Mouse (Mus musculus): Measurements from ENCODE around the gene Cep295. TPM values are rescaled to one million over a fixed set of nuclear protein-coding genes. Genes with fewer than 3 reads are reported as not detected.

The Cep295 gene
- 68.5 and 76.7 TPM in 2 replicates for polyA plus RNA-seq (2011; ENCODE audit: insufficient read depth, insufficient read length, low read depth, missing spikeins)

GRCm38 (mm10) chr9:15357484-15358275 is at the start of gene Cep295:
Gene Cep295, minus strand, starts transcription at chr9:15357788.
- Histone ChIP-seq H3K9me3 (replicated peaks; ENCODE audit: control insufficient read depth, insufficient read depth, low read length, poor library complexity, severe bottlenecking) (no peaks in the 10 kb centered on the region), H3K4me1 (ENCODE audit: control insufficient read depth, insufficient read depth, low read length) (peaks cover 1% of the 10 kb centered on the region), H3K4me3 (ENCODE audit: low read depth, low read length) (peak within 1 kb of the TSS; percentile 99), H3K27me3 (ENCODE audit: control insufficient read depth, insufficient read depth, low read length, poor library complexity, severe bottlenecking) (no peaks in the 10 kb centered on the region; the same call in 1 of the 2 replicates), H3K27ac (ENCODE audit: insufficient read depth, low read length) (no peak within 1 kb of the TSS; the same call in 1 of the 2 replicates), H3K36me3 (ENCODE audit: control insufficient read depth, insufficient read depth, low read length, poor library complexity, severe bottlenecking) (peaks cover 14% of the 10 kb centered on the region), H3K9ac (ENCODE audit: low read depth, poor library complexity, severe bottlenecking) (peak within 1 kb of the TSS; percentile 86)
- TF ChIP-seq POLR2A (IDR thresholded peaks at IDR 0.05; ENCODE audit: insufficient read depth, low read length) (peak; percentile 90), CTCF (IDR thresholded peaks at IDR 0.05; ENCODE audit: low read depth, low read length) (no peak), EP300 (IDR thresholded peaks at IDR 0.05; ENCODE audit: insufficient read depth, low read depth, low read length) (peak; percentile 51; the same call in 1 of the 2 replicates)

GRCm38 (mm10) chr9:15397591-15397990 is 40.0 kb upstream of the Cep295 start:
- Histone ChIP-seq H3K4me3 (ENCODE audit: low read depth, low read length) (no peak overlapping the region), H3K9me3 (replicated peaks; ENCODE audit: control insufficient read depth, insufficient read depth, low read length, poor library complexity, severe bottlenecking) (no peaks in the 10 kb centered on the region), H3K27me3 (ENCODE audit: control insufficient read depth, insufficient read depth, low read length, poor library complexity, severe bottlenecking) (no peaks in the 10 kb centered on the region), H3K9ac (ENCODE audit: low read depth, poor library complexity, severe bottlenecking) (no peak overlapping the region), H3K4me1 (ENCODE audit: control insufficient read depth, insufficient read depth, low read length) (no peaks in the 10 kb centered on the region), H3K36me3 (ENCODE audit: control insufficient read depth, insufficient read depth, low read length, poor library complexity, severe bottlenecking) (no peaks in the 10 kb centered on the region), H3K27ac (ENCODE audit: insufficient read depth, low read length) (no peak overlapping the region)
- TF ChIP-seq POLR2A (IDR thresholded peaks at IDR 0.05; ENCODE audit: insufficient read depth, low read length) = no peak

GRCm38 (mm10) chr9:15395353-15395942 is 37.9 kb upstream of the Cep295 start:
- TF ChIP-seq POLR2A (IDR thresholded peaks at IDR 0.05; ENCODE audit: insufficient read depth, low read length) (no peak), EP300 (IDR thresholded peaks at IDR 0.05; ENCODE audit: insufficient read depth, low read depth, low read length) (no peak), CTCF (IDR thresholded peaks at IDR 0.05; ENCODE audit: low read depth, low read length) (no peak)
- H3K27ac ChIP-seq (ENCODE audit: insufficient read depth, low read length) = no peak overlapping the region
- no peaks in the 10 kb centered on the region for H3K36me3 ChIP-seq (ENCODE audit: control insufficient read depth, insufficient read depth, low read length, poor library complexity, severe bottlenecking)

GRCm38 (mm10) chr9:15387075-15387643 is 29.6 kb upstream of the Cep295 start:
- TF ChIP-seq POLR2A (IDR thresholded peaks at IDR 0.05; ENCODE audit: insufficient read depth, low read length) (no peak), CTCF (IDR thresholded peaks at IDR 0.05; ENCODE audit: low read depth, low read length) (no peak), EP300 (IDR thresholded peaks at IDR 0.05; ENCODE audit: insufficient read depth, low read depth, low read length) (no peak)
- H3K9me3 ChIP-seq (replicated peaks; ENCODE audit: control insufficient read depth, insufficient read depth, low read length, poor library complexity, severe bottlenecking) = no peaks in the 10 kb centered on the region
- no peaks in the 10 kb centered on the region for H3K4me1 ChIP-seq (ENCODE audit: control insufficient read depth, insufficient read depth, low read length)
- H3K9ac ChIP-seq (ENCODE audit: low read depth, poor library complexity, severe bottlenecking) = no peak overlapping the region
- no peak overlapping the region for H3K4me3 ChIP-seq (ENCODE audit: low read depth, low read length)
- H3K36me3 ChIP-seq (ENCODE audit: control insufficient read depth, insufficient read depth, low read length, poor library complexity, severe bottlenecking) = no peaks in the 10 kb centered on the region
- H3K27me3 ChIP-seq (ENCODE audit: control insufficient read depth, insufficient read depth, low read length, poor library complexity, severe bottlenecking) = no peaks in the 10 kb centered on the region
- no peak overlapping the region for H3K27ac ChIP-seq (ENCODE audit: insufficient read depth, low read length)

More at GRCm38 (mm10) chr9:15395353-15395942, 37.9 kb upstream of the Cep295 start:
- H3K9me3 ChIP-seq (replicated peaks; ENCODE audit: control insufficient read depth, insufficient read depth, low read length, poor library complexity, severe bottlenecking) = no peaks in the 10 kb centered on the region
- no peaks in the 10 kb centered on the region for H3K27me3 ChIP-seq (ENCODE audit: control insufficient read depth, insufficient read depth, low read length, poor library complexity, severe bottlenecking)
- H3K9ac ChIP-seq (ENCODE audit: low read depth, poor library complexity, severe bottlenecking) = no peak overlapping the region
- no peaks in the 10 kb centered on the region for H3K4me1 ChIP-seq (ENCODE audit: control insufficient read depth, insufficient read depth, low read length)
- H3K4me3 ChIP-seq (ENCODE audit: low read depth, low read length) = no peak overlapping the region

GRCm38 (mm10) chr9:15384266-15384665 is 26.7 kb upstream of the Cep295 start:
- no peaks in the 10 kb centered on the region for H3K27me3 ChIP-seq (ENCODE audit: control insufficient read depth, insufficient read depth, low read length, poor library complexity, severe bottlenecking)
- TF ChIP-seq EP300 (IDR thresholded peaks at IDR 0.05; ENCODE audit: insufficient read depth, low read depth, low read length) (no peak), POLR2A (IDR thresholded peaks at IDR 0.05; ENCODE audit: insufficient read depth, low read length) (no peak), CTCF (IDR thresholded peaks at IDR 0.05; ENCODE audit: low read depth, low read length) (no peak)
- H3K9ac ChIP-seq (ENCODE audit: low read depth, poor library complexity, severe bottlenecking) = no peak overlapping the region

More at GRCm38 (mm10) chr9:15384266-15384665, 26.7 kb upstream of the Cep295 start:
- H3K4me1 ChIP-seq (ENCODE audit: control insufficient read depth, insufficient read depth, low read length) = no peaks in the 10 kb centered on the region
- no peaks in the 10 kb centered on the region for H3K36me3 ChIP-seq (ENCODE audit: control insufficient read depth, insufficient read depth, low read length, poor library complexity, severe bottlenecking)
- no peak overlapping the region for H3K27ac ChIP-seq (ENCODE audit: insufficient read depth, low read length)
- H3K9me3 ChIP-seq (replicated peaks; ENCODE audit: control insufficient read depth, insufficient read depth, low read length, poor library complexity, severe bottlenecking) = no peaks in the 10 kb centered on the region; the same call in 1 of the 2 replicates
- no peak overlapping the region for H3K4me3 ChIP-seq (ENCODE audit: low read depth, low read length)
